ENCODE assay signal across 26 mouse cellular contexts in the genomic region with DNA sequence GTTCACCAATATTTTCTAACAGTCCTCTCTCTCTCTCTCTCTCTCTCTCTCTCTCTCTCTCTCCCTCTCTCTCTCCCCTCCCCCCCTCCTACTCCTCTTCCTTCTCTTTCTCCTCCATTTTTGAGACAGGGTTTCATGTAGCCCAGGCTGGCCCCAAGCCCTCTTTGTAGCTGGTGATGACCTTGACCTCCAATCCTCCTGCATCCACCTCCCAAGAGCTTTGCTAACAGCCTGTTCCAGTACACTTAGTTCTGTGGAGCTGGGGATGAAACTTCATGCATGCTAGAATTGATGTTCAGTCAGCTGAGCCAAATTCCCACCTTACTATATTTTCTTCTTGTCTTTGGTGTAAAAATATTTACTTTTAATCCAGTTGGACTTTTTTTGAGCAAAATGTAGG. TPM values are rescaled to one million over a fixed set of nuclear protein-coding genes. Genes with fewer than 3 reads are reported as not detected.
A peak's percentile ranks its signal among the peaks of the same experiment; 100 is the strongest.
DNase-seq lines count a peak whose midpoint lies in the region; ATAC-seq and TF ChIP-seq lines count a peak whose summit lies in the region.
"Had no signal": no experiment of that assay in that cellular context is flagged by ENCODE, and none has a peak within 500 bp of the region (broad histone marks: within the 10 kb centered on the region; RNA-seq: fewer than 3 reads in every experiment).

No protein-coding gene starts in this region.

- no peaks in the 10 kb centered on the region for H3K27me3 ChIP-seq in hindbrain, embryonic 14.5 days (ENCODE audit: control insufficient read depth, insufficient read depth, low read length)
- H3K27me3 ChIP-seq in hindbrain, embryonic 10.5 days (ENCODE audit: insufficient read depth, poor library complexity, severe bottlenecking): peaks cover 21% of the 10 kb centered on the region
- no peaks in the 10 kb centered on the region for H3K27me3 ChIP-seq in liver, adult 2 months (ENCODE audit: control insufficient read depth, insufficient read depth, low read length)
- 0 out of 2 replicates have a peak, but pooled peaks cover 12% of the 10 kb centered on the region for H3K27me3 ChIP-seq in liver, embryonic 12.5 days (replicated peaks)
- H3K27me3 ChIP-seq in neural tube, embryonic 13.5 days: no peaks in the 10 kb centered on the region
- no peaks in the 10 kb centered on the region for H3K27me3 ChIP-seq in neural tube, embryonic 15.5 days (replicated peaks)
- H3K27me3 ChIP-seq: embryonic facial prominence, embryonic 15.5 days had no signal

- H3K4me1 ChIP-seq in hindbrain, embryonic 14.5 days (replicated peaks; ENCODE audit: control insufficient read depth, insufficient read depth, low read length): no peaks in the 10 kb centered on the region
- peaks cover 22% of the 10 kb centered on the region for H3K4me1 ChIP-seq in hindbrain, embryonic 10.5 days (replicated peaks)
- H3K4me1 ChIP-seq in liver, adult 2 months (ENCODE audit: control insufficient read depth, insufficient read depth, low read length): peaks cover 37% of the 10 kb centered on the region
- H3K4me1 ChIP-seq in liver, embryonic 12.5 days: 0 out of 2 replicates have a peak, but pooled peaks cover 16% of the 10 kb centered on the region
- H3K4me1 ChIP-seq in neural tube, embryonic 13.5 days (replicated peaks): peaks cover 7% of the 10 kb centered on the region; the same call in 1 of the 2 replicates
- no peaks in the 10 kb centered on the region for H3K4me1 ChIP-seq in neural tube, embryonic 15.5 days
- H3K4me1 ChIP-seq: embryonic facial prominence, embryonic 12.5 days; embryonic facial prominence, embryonic 15.5 days; forebrain, embryonic 12.5 days; forebrain, embryonic 15.5 days had no signal

- H3K36me3 ChIP-seq in hindbrain, embryonic 14.5 days (replicated peaks; ENCODE audit: control insufficient read depth, insufficient read depth): no peaks in the 10 kb centered on the region
- H3K36me3 ChIP-seq in hindbrain, embryonic 10.5 days: no peaks in the 10 kb centered on the region
- peaks cover 4% of the 10 kb centered on the region; the same call in 1 of the 2 replicates for H3K36me3 ChIP-seq in liver, adult 2 months (ENCODE audit: control insufficient read depth, insufficient read depth, low read length)
- no peaks in the 10 kb centered on the region for H3K36me3 ChIP-seq in liver, embryonic 12.5 days
- no peaks in the 10 kb centered on the region for H3K36me3 ChIP-seq in neural tube, embryonic 13.5 days
- no peaks in the 10 kb centered on the region for H3K36me3 ChIP-seq in neural tube, embryonic 15.5 days
- H3K36me3 ChIP-seq: embryonic facial prominence, embryonic 12.5 days; embryonic facial prominence, embryonic 15.5 days; forebrain, embryonic 12.5 days; forebrain, embryonic 15.5 days; heart, embryonic 12.5 days; heart, embryonic 15.5 days had no signal

- H3K4me2 ChIP-seq in hindbrain, embryonic 14.5 days (replicated peaks): peak overlapping the region; percentile 41; the same call in 1 of the 2 replicates
- H3K4me2 ChIP-seq in liver, embryonic 12.5 days: no peak overlapping the region
- 0 out of 2 replicates have a peak overlapping the region, but pooled peaks have one; percentile 45 for H3K4me2 ChIP-seq in neural tube, embryonic 13.5 days
- H3K4me2 ChIP-seq in neural tube, embryonic 15.5 days: peak overlapping the region; percentile 47
- H3K4me2 ChIP-seq: embryonic facial prominence, embryonic 12.5 days; embryonic facial prominence, embryonic 15.5 days; forebrain, embryonic 12.5 days; forebrain, embryonic 15.5 days; heart, embryonic 12.5 days; heart, embryonic 15.5 days had no signal

- no peak overlapping the region for H3K9ac ChIP-seq in hindbrain, embryonic 14.5 days
- peak overlapping the region; percentile 54 for H3K9ac ChIP-seq in liver, adult 2 months (ENCODE audit: low read depth, low read length)
- no peak overlapping the region for H3K9ac ChIP-seq in liver, embryonic 12.5 days
- H3K9ac ChIP-seq in neural tube, embryonic 13.5 days: no peak overlapping the region
- H3K9ac ChIP-seq in neural tube, embryonic 15.5 days (replicated peaks): no peak overlapping the region
- H3K9ac ChIP-seq: embryonic facial prominence, embryonic 12.5 days; embryonic facial prominence, embryonic 15.5 days; forebrain, embryonic 12.5 days; forebrain, embryonic 15.5 days; heart, embryonic 12.5 days; heart, embryonic 15.5 days had no signal

- no peaks in the 10 kb centered on the region for H3K9me3 ChIP-seq in hindbrain, embryonic 14.5 days (ENCODE audit: control insufficient read depth, low read length)
- no peaks in the 10 kb centered on the region for H3K9me3 ChIP-seq in hindbrain, embryonic 10.5 days
- H3K9me3 ChIP-seq in liver, embryonic 12.5 days (replicated peaks): no peaks in the 10 kb centered on the region
- no peaks in the 10 kb centered on the region for H3K9me3 ChIP-seq in neural tube, embryonic 13.5 days
- no peaks in the 10 kb centered on the region for H3K9me3 ChIP-seq in neural tube, embryonic 15.5 days (replicated peaks)
- H3K9me3 ChIP-seq: embryonic facial prominence, embryonic 12.5 days; embryonic facial prominence, embryonic 15.5 days; forebrain, embryonic 12.5 days; forebrain, embryonic 15.5 days; heart, embryonic 12.5 days; heart, embryonic 15.5 days had no signal

- no peak for TF ChIP-seq CTCF in liver, adult 2 months (IDR thresholded peaks at IDR 0.05; ENCODE audit: low read depth, low read length)

- H3K4me3 ChIP-seq in hindbrain, embryonic 14.5 days (replicated peaks; ENCODE audit: low read length): no peak overlapping the region
- no peak overlapping the region for H3K4me3 ChIP-seq in hindbrain, embryonic 10.5 days
- peak overlapping the region; percentile 63 for H3K4me3 ChIP-seq in liver, adult 2 months (ENCODE audit: insufficient read depth, low read depth, low read length)
- H3K4me3 ChIP-seq in liver, embryonic 12.5 days: no peak overlapping the region
- no peak overlapping the region for H3K4me3 ChIP-seq in neural tube, embryonic 13.5 days
- 0 out of 2 replicates have a peak overlapping the region, but pooled peaks have one; percentile 11 for H3K4me3 ChIP-seq in neural tube, embryonic 15.5 days (replicated peaks)
- H3K4me3 ChIP-seq: embryonic facial prominence, embryonic 12.5 days; embryonic facial prominence, embryonic 15.5 days; forebrain, embryonic 12.5 days; forebrain, embryonic 15.5 days; gastrocnemius, adult 2 months; heart, embryonic 12.5 days; heart, embryonic 15.5 days had no signal

- no peak for ATAC-seq in hindbrain, embryonic 14.5 days (ENCODE audit: low FRiP score)
- no peak for ATAC-seq in liver, embryonic 12.5 days
- no peak for ATAC-seq in neural tube, embryonic 13.5 days (ENCODE audit: low read depth)
- no peak for ATAC-seq in neural tube, embryonic 15.5 days (ENCODE audit: low FRiP score)
- ATAC-seq: CD4-positive, CD25-positive, alpha-beta regulatory T cell, adult 4 months; forebrain, embryonic 15.5 days had no signal

- H3K79me2 ChIP-seq in liver, adult 2 months (ENCODE audit: control insufficient read depth, insufficient read depth, low read length): peaks cover 19% of the 10 kb centered on the region

- no peak for DNase-seq in hindbrain, embryonic 14.5 days (ENCODE audit: low spot score)
- no peak for DNase-seq in hindbrain, embryonic 10.5 days (ENCODE audit: low spot score)
- DNase-seq in liver, adult 2 months (ENCODE audit: extremely low read depth, low read depth, low spot score): no peak
- no peak for DNase-seq in neural tube, embryonic 10.5 days (ENCODE audit: extremely low spot score, low spot score)
- no peak for DNase-seq in frontal cortex, postnatal 25 days (ENCODE audit: low spot score in 2 of 2)
- DNase-seq: adrenal gland, adult 2 months; adrenal gland, postnatal 14 days; cerebellum, adult 11 months; cerebellum, adult 2 months; cerebellum, adult 9-11 months; cerebellum, postnatal 25 days; gastrocnemius, adult 2 months; gastrocnemius, postnatal 25 days; heart, adult 18-20 months; heart, postnatal 10 days; heart, postnatal 36 days had no signal

- no peak for TF ChIP-seq POLR2A in liver, adult 2 months (IDR thresholded peaks at IDR 0.05; ENCODE audit: extremely low read depth, insufficient read depth, low read length)

- H3K27ac ChIP-seq in hindbrain, embryonic 14.5 days: no peak overlapping the region
- H3K27ac ChIP-seq in hindbrain, embryonic 10.5 days: no peak overlapping the region
- peak overlapping the region; percentile 97 for H3K27ac ChIP-seq in liver, adult 2 months (replicated peaks; ENCODE audit: insufficient read depth, low read depth, low read length)
- H3K27ac ChIP-seq in liver, embryonic 12.5 days: no peak overlapping the region
- H3K27ac ChIP-seq in neural tube, embryonic 13.5 days (replicated peaks): no peak overlapping the region
- H3K27ac ChIP-seq in neural tube, embryonic 15.5 days (replicated peaks): no peak overlapping the region
- H3K27ac ChIP-seq: embryonic facial prominence, embryonic 12.5 days; embryonic facial prominence, embryonic 15.5 days; forebrain, embryonic 12.5 days; forebrain, embryonic 15.5 days; gastrocnemius, adult 2 months; heart, embryonic 15.5 days had no signal

RNA-seq across cellular contexts. Expression of a gene that starts 51.3 kb away (rescaled TPM):
- 6.9 and 7.8 TPM in 2 replicates for polyA plus RNA-seq in hindbrain, embryonic 14.5 days (2014; fragmentation: Nextera tagmentation; extraction: Ambion mirVana)
- 2.8 and 3.6 TPM in 2 replicates for polyA plus RNA-seq in hindbrain, embryonic 10.5 days (2016; fragmentation: Nextera tagmentation; extraction: Ambion mirVana)
- 1.1 and 1.5 TPM in 2 replicates for total RNA-seq in liver, adult 2 months (2014; rRNA removed)
- polyA plus RNA-seq in liver, adult 2 months (2012; rRNA removed): 1.0 and 1.5 TPM in 2 replicates
- polyA plus RNA-seq in liver, embryonic 12.5 days (2016; fragmentation: Nextera tagmentation; extraction: Ambion mirVana): 39.7 and 42.4 TPM in 2 replicates
- polyA plus RNA-seq in neural tube, embryonic 13.5 days (2015; fragmentation: Nextera tagmentation; extraction: Ambion mirVana): 4.9 and 5.8 TPM in 2 replicates
- polyA plus RNA-seq in neural tube, embryonic 15.5 days (2015; fragmentation: Nextera tagmentation; extraction: Ambion mirVana): 8.2 TPM in 2 replicates

Comparison
In these comparisons a context has a peak if more than half of its experiments do, and no peak if none do; other contexts are left out.
1. H3K4me3 ChIP-seq: peak in liver, adult 2 months (single experiment) and neural tube, embryonic 15.5 days (single experiment); none in hindbrain, embryonic 14.5 days (single experiment), hindbrain, embryonic 10.5 days (single experiment), liver, embryonic 12.5 days (single experiment) and neural tube, embryonic 13.5 days (single experiment).